Mouse (Mus musculus): ENCODE results near the gene Ezh1.
A peak's percentile ranks its signal among the peaks of the same experiment; 100 is the strongest.

DNA sequence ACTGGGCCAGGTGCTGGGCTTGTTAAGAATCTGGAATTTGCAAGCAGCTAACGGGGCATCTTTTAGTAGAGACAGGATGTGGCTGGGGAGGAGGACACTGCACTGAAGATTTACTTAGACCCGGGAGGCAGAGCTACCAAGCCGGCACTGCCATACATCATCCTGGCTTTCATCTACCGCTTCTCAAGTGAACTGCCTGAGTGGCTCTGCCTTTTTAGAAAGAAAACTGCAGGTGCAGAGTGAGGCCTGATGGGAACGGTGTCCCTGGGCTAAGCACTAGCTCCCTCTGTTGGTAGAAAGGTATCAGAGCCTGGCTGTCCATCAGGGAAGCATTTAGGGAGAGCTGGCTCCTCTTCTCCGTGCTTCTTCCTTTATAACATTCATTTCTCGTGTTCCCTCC, 25.3 kb downstream of the Ezh1 start:
- TF ChIP-seq CTCF (IDR thresholded peaks at IDR 0.05; ENCODE audit: control insufficient read depth, insufficient read depth, low read length) (peak; percentile 79), POLR2A (IDR thresholded peaks at IDR 0.05; ENCODE audit: borderline replicate concordance, control insufficient read depth, low read depth, low read length) (no peak)

Data from bone marrow, adult 2 months (tissue).